Mouse (Mus musculus): ENCODE results near the gene Ak1. TPM values are rescaled to one million over a fixed set of nuclear protein-coding genes. Genes with fewer than 3 reads are reported as not detected.
A peak's percentile ranks its signal among the peaks of the same experiment; 100 is the strongest.

Ak1 gene
- polyA plus RNA-seq, 1 experiment from 2014 or later: 179 TPM

- no peaks in the 10 kb centered on the region for H3K27me3 ChIP-seq (ENCODE audit: insufficient read depth, poor library complexity, severe bottlenecking)
- H3K36me3 ChIP-seq: peaks cover 25% of the 10 kb centered on the region
- DNase-seq (ENCODE audit: low spot score): no peak
- peak overlapping the region; percentile 85 for H3K27ac ChIP-seq
- H3K4me3 ChIP-seq: peak overlapping the region; percentile 64
- peaks cover 39% of the 10 kb centered on the region for H3K4me1 ChIP-seq
- H3K9me3 ChIP-seq: no peaks in the 10 kb centered on the region
- WGBS: 14% methylated on average over 9 of the region's 9 CpGs
Measured at GRCm38 (mm10) chr2:32587731-32588321, 33.7 kb upstream of the Ak1 start.

DNA sequence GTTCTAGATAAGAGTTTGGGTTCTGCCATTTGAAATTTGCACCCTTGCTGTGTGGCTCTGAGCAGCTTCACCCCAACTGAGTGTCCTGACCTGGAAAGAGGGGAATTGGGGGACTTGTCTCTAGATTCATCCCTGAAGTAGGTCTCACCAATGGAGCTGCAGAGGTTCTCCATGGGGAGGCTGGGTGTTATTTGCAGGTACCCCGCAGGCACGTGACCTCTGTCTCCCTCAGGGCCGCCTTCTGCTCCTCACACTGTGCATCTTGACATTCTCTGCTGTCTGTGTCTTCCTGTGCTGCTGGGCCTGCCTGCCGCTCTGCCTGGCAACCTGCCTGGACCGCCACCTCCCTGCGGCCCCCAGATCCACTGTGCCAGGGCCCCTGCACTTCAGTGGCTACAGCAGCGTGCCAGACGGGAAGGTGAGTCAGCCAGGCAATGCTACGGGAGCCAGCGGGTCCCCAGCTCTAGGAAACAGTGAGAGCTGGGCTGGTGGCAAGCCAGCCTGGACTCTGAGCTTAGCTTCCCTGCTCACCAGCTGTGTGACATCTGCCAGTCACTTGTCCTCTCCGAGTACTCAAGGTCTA lies 32.3 kb upstream of the Ak1 start:
- WGBS: 63% methylated on average over 11 of the region's 11 CpGs
- H3K4me3 ChIP-seq: no peak overlapping the region; the same call in 1 of the 2 replicates
- H3K36me3 ChIP-seq: peaks cover 36% of the 10 kb centered on the region
- no peaks in the 10 kb centered on the region for H3K9me3 ChIP-seq
- no peaks in the 10 kb centered on the region for H3K27me3 ChIP-seq (ENCODE audit: insufficient read depth, poor library complexity, severe bottlenecking)
- H3K27ac ChIP-seq: peak overlapping the region; percentile 24
- DNase-seq (ENCODE audit: low spot score): no peak
- H3K4me1 ChIP-seq: peaks cover 33% of the 10 kb centered on the region

- H3K4me3 ChIP-seq: no peak overlapping the region
- H3K9me3 ChIP-seq: no peaks in the 10 kb centered on the region
- peaks cover 33% of the 10 kb centered on the region for H3K4me1 ChIP-seq
- H3K36me3 ChIP-seq: peaks cover 45% of the 10 kb centered on the region
- WGBS: 85% methylated on average over 10 of the region's 10 CpGs
- no peaks in the 10 kb centered on the region for H3K27me3 ChIP-seq (ENCODE audit: insufficient read depth, poor library complexity, severe bottlenecking)
- DNase-seq (ENCODE audit: low spot score): no peak
- H3K27ac ChIP-seq: no peak overlapping the region
Measured at GRCm38 (mm10) chr2:32590224-32590623, 31.3 kb upstream of the Ak1 start.

DNA sequence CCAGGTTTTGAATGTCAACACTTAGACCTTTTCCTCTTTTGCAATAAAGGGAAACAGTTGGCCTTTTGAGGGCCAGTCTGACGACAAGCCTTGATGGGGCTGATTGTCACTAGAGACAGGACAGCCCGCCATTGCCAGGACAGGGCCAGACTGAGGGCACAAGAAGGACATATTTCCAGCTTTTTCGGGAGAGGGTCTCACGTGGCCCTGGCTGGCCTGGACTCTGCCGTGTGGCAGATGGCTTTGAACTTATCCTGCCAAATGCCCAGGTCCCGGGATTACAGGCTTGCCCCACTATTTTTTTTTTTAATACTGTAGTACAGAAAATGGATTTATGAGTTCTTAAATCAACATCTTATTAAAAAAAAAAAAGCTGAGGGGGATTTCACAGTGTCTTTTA lies 30.3 kb upstream of the Ak1 start:
- Histone ChIP-seq H3K27ac (no peak overlapping the region), H3K4me3 (no peak overlapping the region), H3K4me1 (peaks cover 30% of the 10 kb centered on the region), H3K36me3 (peaks cover 55% of the 10 kb centered on the region), H3K9me3 (no peaks in the 10 kb centered on the region), H3K27me3 (ENCODE audit: insufficient read depth, poor library complexity, severe bottlenecking) (no peaks in the 10 kb centered on the region)
- no peak for DNase-seq (ENCODE audit: low spot score)
- 71% methylated on average over 6 of the region's 6 CpGs for WGBS

DNA sequence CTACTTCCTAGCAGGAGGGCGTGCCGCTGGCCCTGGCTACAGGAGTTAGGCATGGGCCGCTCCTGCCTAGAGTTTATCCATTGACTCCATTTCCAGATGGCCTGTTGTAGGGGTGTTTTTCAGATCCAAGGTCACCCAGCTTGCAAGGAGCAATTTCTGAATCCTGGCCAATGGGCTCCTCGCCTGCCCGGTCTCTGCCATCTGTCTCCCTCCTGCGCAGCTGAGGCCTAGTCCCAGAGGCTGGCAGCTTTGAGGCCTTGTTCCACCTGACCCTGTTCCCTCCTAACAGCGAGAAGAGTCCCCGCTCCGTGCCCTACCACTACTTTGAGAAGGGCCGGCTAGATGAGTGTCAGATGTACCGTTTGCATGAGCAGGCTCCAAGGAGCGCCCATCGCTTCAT lies 24.8 kb upstream of the Ak1 start:
- Histone ChIP-seq H3K27ac (no peak overlapping the region), H3K36me3 (peaks cover 65% of the 10 kb centered on the region), H3K27me3 (ENCODE audit: insufficient read depth, poor library complexity, severe bottlenecking) (no peaks in the 10 kb centered on the region), H3K4me1 (peaks cover 9% of the 10 kb centered on the region), H3K4me3 (no peak overlapping the region), H3K9me3 (no peaks in the 10 kb centered on the region)
- WGBS: 95% methylated on average over 13 of the region's 13 CpGs
- no peak for DNase-seq (ENCODE audit: low spot score)

GRCm38 (mm10) chr2:32597248-32597647 lies 24.3 kb upstream of the Ak1 start:
- WGBS: 89% methylated on average over 5 of the region's 5 CpGs
- Histone ChIP-seq H3K4me1 (peaks cover 15% of the 10 kb centered on the region), H3K9me3 (no peaks in the 10 kb centered on the region), H3K27ac (no peak overlapping the region), H3K27me3 (ENCODE audit: insufficient read depth, poor library complexity, severe bottlenecking) (no peaks in the 10 kb centered on the region), H3K36me3 (peaks cover 63% of the 10 kb centered on the region), H3K4me3 (no peak overlapping the region)
- no peak for DNase-seq (ENCODE audit: low spot score)

DNA sequence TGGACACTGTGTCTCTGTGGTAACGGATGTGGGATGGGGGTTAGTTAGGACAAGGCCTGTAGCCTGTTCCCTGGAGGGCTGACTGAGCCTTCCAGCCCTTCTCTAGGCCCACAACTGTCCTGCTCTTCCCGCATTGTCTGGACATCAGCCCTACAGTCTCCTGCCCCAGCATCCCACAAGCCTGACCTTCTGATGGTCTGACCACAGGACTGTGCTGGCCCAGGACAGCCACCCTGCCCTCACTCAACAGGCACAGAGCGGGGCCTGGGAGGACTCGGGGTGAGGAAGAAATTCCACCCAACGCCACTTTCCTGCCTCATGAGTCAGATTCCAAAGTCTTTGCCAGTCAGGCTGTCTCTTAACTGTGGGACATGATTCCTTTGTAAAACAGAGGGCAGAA lies 23.9 kb upstream of the Ak1 start:
- no peaks in the 10 kb centered on the region for H3K27me3 ChIP-seq (ENCODE audit: insufficient read depth, poor library complexity, severe bottlenecking)
- H3K4me1 ChIP-seq: peaks cover 19% of the 10 kb centered on the region
- H3K9me3 ChIP-seq: no peaks in the 10 kb centered on the region
- no peak overlapping the region for H3K4me3 ChIP-seq
- 89% methylated on average over 5 of the region's 5 CpGs for WGBS
- no peak for DNase-seq (ENCODE audit: low spot score)
- no peak overlapping the region for H3K27ac ChIP-seq
- H3K36me3 ChIP-seq: peaks cover 58% of the 10 kb centered on the region

DNA sequence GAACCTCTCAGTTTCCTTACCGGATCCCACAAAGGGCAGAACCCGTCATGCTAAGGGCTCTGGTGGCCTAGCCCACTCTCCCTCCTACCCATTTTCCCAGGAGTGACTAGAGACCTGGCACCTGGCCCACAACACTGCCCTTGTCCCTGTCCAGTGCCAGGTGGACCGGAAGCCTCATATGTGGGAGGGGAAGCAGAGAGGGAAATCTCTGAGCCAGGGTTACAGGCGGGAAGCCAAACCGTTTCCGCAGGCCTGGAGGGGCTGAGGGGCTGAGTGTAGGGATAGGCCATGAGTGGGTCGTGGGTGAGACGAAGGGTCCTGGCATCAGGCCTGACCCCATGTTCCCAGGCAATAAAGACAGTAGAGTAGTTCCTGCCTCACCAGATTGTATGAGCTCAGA lies 23.1 kb upstream of the Ak1 start:
- Histone ChIP-seq H3K36me3 (peaks cover 54% of the 10 kb centered on the region), H3K4me1 (peaks cover 21% of the 10 kb centered on the region), H3K9me3 (no peaks in the 10 kb centered on the region), H3K4me3 (no peak overlapping the region), H3K27ac (no peak overlapping the region), H3K27me3 (ENCODE audit: insufficient read depth, poor library complexity, severe bottlenecking) (no peaks in the 10 kb centered on the region)
- DNase-seq (ENCODE audit: low spot score): no peak
- 82% methylated on average over 8 of the region's 8 CpGs for WGBS

- DNase-seq (ENCODE audit: low spot score): no peak
- Histone ChIP-seq H3K27ac (no peak within 1 kb of the TSS), H3K36me3 (peaks cover 46% of the 10 kb centered on the region), H3K27me3 (ENCODE audit: insufficient read depth, poor library complexity, severe bottlenecking) (no peaks in the 10 kb centered on the region), H3K9me3 (no peaks in the 10 kb centered on the region), H3K4me1 (peaks cover 24% of the 10 kb centered on the region), H3K4me3 (no peak within 1 kb of the TSS)
- WGBS: 91% methylated on average over 3 of the region's 3 CpGs
Measured at GRCm38 (mm10) chr2:32599409-32599808, 22.1 kb upstream of the Ak1 start, which contains the start of gene St6galnac6. Gene St6galnac6 (plus strand): TSS chr2:32599709.

DNA sequence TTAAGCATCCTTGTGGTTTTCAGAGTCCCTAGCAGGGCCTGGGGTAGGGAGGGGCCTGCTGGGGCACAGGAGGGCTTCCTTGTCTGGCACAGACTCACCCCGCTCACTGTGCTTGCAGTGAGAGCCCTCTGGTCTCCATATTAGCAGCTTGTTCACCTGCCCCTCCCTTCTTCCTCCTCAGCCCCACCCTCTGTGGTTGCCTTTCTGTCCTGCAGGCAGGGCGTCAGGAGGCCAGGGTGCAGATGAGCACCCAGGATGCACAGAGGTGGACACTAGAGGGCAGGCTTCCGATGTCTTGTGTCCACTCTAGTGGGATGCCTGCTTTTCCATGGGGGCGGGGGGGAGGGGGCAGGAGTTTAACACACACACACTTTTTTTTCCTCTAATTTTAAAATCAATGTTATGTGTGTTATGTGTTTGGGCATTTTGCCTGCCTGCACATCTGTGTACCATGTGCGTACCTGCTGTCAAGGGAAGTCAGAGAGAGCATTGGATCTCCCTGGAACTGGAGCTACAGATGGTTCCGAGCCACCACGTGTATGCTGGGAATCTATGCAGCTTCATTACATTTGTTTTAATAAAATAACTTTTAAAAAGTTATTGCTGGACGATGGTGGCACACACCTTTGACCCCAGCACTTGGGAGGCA lies 20.0 kb upstream of the Ak1 start:
- Histone ChIP-seq H3K9me3 (no peaks in the 10 kb centered on the region), H3K27me3 (ENCODE audit: insufficient read depth, poor library complexity, severe bottlenecking) (no peaks in the 10 kb centered on the region), H3K27ac (peak overlapping the region; percentile 71), H3K36me3 (peaks cover 25% of the 10 kb centered on the region), H3K4me3 (no peak overlapping the region), H3K4me1 (peaks cover 26% of the 10 kb centered on the region)
- DNase-seq (ENCODE audit: low spot score): no peak
- 38% methylated on average over 8 of the region's 8 CpGs for WGBS

DNA sequence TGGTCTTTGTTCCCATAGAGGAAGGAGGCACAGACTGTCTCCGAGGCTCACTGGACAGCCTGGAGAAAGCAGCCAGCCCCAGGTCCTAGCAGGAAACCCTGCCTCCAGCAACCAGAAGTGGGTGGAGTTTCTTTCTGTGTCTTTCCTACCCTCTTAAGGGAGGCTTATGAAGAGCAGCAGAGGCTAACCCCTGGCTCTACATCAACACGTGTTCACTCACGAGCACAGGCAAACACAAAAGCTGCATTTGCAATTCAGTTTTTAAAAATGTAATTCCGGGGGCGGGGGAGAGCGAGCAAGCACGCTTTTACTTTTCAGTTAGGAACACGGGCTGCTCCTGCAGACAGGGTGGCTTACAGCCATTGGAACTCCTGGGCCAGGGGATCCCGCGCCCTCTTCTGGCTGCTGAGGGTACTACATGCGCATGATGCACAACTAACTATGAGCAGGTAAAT lies 18.9 kb upstream of the Ak1 start:
- H3K36me3 ChIP-seq: peaks cover 14% of the 10 kb centered on the region
- WGBS: 2% methylated on average over 11 of the region's 11 CpGs
- peak overlapping the region; percentile 82 for H3K27ac ChIP-seq

DNA sequence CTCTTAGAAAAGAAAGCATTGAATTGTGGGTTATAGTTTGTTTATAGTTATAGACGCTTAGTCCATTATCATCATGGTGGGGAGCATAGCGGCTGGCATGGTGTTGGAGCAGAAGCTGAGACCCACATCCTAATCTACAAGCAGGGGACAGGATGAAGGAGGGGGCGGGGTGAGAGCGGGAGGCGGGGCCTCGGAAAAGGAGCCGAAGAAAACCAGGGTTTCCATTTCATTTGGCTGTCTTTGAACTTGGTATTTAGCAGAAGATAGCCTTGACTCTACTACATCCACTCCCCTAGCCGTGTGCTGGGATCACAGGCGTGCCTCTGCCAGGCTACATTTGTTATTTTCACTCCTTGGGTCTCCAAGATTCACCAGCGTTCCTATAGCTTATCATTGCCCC lies 16.9 kb upstream of the Ak1 start:
- peak; percentile 73 for DNase-seq (ENCODE audit: low spot score)
- H3K4me1 ChIP-seq: peaks cover 54% of the 10 kb centered on the region
- WGBS: 27% methylated on average over 10 of the region's 10 CpGs
- no peaks in the 10 kb centered on the region for H3K9me3 ChIP-seq
- H3K27ac ChIP-seq: no peak overlapping the region
- H3K4me3 ChIP-seq: no peak overlapping the region
- 0 out of 2 replicates have a peak, but pooled peaks cover 2% of the 10 kb centered on the region for H3K36me3 ChIP-seq
- H3K27me3 ChIP-seq (ENCODE audit: insufficient read depth, poor library complexity, severe bottlenecking): no peaks in the 10 kb centered on the region

More for the DNA sequence above, 18.9 kb upstream of the Ak1 start:
- peak; percentile 91 for DNase-seq (ENCODE audit: low spot score)
- H3K9me3 ChIP-seq: no peaks in the 10 kb centered on the region
- H3K27me3 ChIP-seq (ENCODE audit: insufficient read depth, poor library complexity, severe bottlenecking): no peaks in the 10 kb centered on the region
- peak overlapping the region; percentile 53 for H3K4me3 ChIP-seq
- peaks cover 37% of the 10 kb centered on the region for H3K4me1 ChIP-seq
